Mouse (Mus musculus): ENCODE measurements around the gene Maml2. TPM values are rescaled to one million over a fixed set of nuclear protein-coding genes. Genes with fewer than 3 reads are reported as not detected.
A peak's percentile ranks its signal among the peaks of the same experiment; 100 is the strongest.

Gene Maml2
- total RNA-seq (2021) = 1 to 10 TPM; 5.7 to 7.2 TPM
- 3.9 and 4.2 TPM in 2 replicates for polyA plus RNA-seq (2012; rRNA removed)
- long read RNA-seq = 0 reads

- peak; percentile 71 for DNase-seq
Observed at GRCm38 (mm10) chr9:13297668-13298512, at the start of gene Maml2. Maml2 (plus strand) TSS chr9:13297957.

- DNase-seq = no peak
Observed at GRCm38 (mm10) chr9:13248104-13248503, 49.7 kb upstream of the Maml2 start.

GRCm38 (mm10) chr9:13251251-13251650 is 46.5 kb upstream of the Maml2 start:
- no peak for DNase-seq

GRCm38 (mm10) chr9:13256726-13257125 is 41.0 kb upstream of the Maml2 start:
- DNase-seq = no peak

GRCm38 (mm10) chr9:13258173-13258572 is 39.6 kb upstream of the Maml2 start:
- DNase-seq = no peak

- no peak for DNase-seq
Observed at GRCm38 (mm10) chr9:13260980-13261379, 36.8 kb upstream of the Maml2 start.

- DNase-seq = no peak
Observed at GRCm38 (mm10) chr9:13273219-13273618, 24.5 kb upstream of the Maml2 start.

- no peak for DNase-seq
Observed at GRCm38 (mm10) chr9:13287482-13287881, 10.3 kb upstream of the Maml2 start.

GRCm38 (mm10) chr9:13296274-13297121 is 1.3 kb upstream of the Maml2 start:
- peak; percentile 94 for DNase-seq

- DNase-seq = peak; percentile 45
Observed at GRCm38 (mm10) chr9:13297122-13297667, 562 bp upstream of the Maml2 start.

GRCm38 (mm10) chr9:13298513-13298878 is 739 bp downstream of the Maml2 start:
- DNase-seq = no peak

- DNase-seq = peak; percentile 20
Observed at GRCm38 (mm10) chr9:13299190-13299589, 1.4 kb downstream of the Maml2 start.

- DNase-seq = peak; percentile 27
Observed at GRCm38 (mm10) chr9:13300041-13300441, 2.3 kb downstream of the Maml2 start.

GRCm38 (mm10) chr9:13300891-13301782 is 3.4 kb downstream of the Maml2 start:
- no peak for DNase-seq

- no peak for DNase-seq
Observed at GRCm38 (mm10) chr9:13302183-13302825, 4.5 kb downstream of the Maml2 start.

- DNase-seq = no peak
Observed at GRCm38 (mm10) chr9:13303099-13303771, 5.5 kb downstream of the Maml2 start.

- peak; percentile 80 for DNase-seq
Observed at GRCm38 (mm10) chr9:13303976-13304375, 6.2 kb downstream of the Maml2 start.

GRCm38 (mm10) chr9:13306471-13306870 is 8.7 kb downstream of the Maml2 start:
- DNase-seq = no peak

GRCm38 (mm10) chr9:13307226-13307625 is 9.5 kb downstream of the Maml2 start:
- no peak for DNase-seq

- no peak for DNase-seq
Observed at GRCm38 (mm10) chr9:13308718-13309117, 11.0 kb downstream of the Maml2 start.
